Mouse (Mus musculus) forelimb bud, embryonic 11.5 days (tissue): ENCODE measurements at regions not wholly inside any gene's neighbourhood (a gene's known extent, or its start where the extent isn't known, plus 50 kb on each side); places are given as distances from the start of the nearest gene placed in this dataset.

Experiments used
- DNase-seq: peaks from one replicate; pipeline ENCODE4 v3.0.0-alpha.2; 2012; ENCODE audit warnings: low read depth, low spot score

DNA sequence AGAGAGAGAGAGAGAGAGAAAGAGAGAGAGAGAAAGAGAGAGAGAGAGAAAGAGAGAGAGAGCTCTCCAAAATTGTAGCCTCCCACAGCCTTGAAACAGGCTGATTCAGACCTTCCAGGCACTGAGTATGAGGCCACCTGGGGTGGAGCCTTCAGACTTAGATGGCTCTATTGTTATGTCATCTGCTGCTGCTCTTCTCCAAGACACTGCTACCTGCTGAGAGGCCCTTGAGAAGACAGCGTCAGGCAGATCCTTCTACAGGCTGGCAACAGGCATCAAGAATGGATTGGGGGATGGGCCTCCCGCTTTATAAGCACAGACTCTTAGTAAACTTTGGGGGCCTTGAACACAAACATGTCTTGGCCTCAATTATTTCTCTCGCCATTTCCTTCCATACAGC is 1340.9 kb upstream of the Adgrl3 start:
- no peak for DNase-seq

DNA sequence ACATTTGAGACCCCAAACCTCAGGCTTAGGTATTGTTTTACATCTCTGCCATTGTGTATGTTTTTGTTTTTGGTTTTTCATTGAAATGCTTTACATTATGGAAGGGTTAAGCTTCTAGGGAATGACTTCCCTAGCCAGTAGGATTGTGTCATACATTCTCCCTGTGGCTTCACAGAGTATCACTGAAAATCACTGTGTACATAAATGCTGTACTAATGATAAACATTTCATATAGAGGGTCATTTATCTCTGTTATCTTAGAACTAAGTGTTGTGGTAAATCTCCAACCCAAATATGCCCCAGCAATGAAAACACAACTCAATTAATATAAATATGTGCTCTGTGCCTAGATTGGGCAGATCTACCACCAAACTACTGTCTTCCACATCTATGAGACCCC is 1339.6 kb upstream of the Adgrl3 start:
- DNase-seq = no peak

DNA sequence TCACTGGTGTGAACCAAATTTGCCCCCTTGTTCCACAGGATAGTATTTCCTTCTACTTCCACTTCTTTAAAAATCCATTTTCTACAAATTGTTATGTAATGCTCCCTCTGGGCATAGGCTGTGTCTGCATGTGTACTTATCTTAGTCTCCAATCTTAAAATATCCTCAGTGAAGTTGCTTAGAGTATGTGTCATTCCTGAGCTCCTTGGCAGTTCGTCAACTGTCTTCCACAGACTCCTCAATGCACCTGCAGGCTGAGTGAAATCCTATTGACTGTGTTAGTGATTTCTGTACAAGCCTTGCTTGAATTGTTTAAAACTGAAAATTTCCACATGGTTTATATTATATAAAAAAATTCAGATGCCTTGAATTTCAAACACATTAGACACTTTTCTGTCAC is 1313.3 kb upstream of the Adgrl3 start:
- no peak for DNase-seq

DNA sequence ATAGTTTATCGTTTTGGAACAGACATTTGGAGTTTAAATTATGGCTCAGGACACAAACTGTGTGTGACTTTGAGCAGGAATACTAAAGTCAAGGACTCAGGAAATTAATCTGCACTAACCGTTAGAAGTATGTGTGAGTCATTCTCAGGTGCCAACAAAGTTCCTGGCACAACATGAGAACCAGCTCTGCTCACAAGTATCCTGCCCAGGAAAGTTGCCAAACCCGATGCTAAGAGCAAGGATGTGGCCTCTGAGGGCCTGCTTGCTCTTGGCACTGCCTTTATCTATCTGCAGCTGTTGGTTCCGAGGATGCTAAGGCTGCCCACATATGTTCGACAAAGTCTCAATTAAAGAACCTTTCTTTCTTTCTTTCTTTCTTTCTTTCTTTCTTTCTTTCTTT is 1285.1 kb upstream of the Adgrl3 start:
- DNase-seq = no peak

DNA sequence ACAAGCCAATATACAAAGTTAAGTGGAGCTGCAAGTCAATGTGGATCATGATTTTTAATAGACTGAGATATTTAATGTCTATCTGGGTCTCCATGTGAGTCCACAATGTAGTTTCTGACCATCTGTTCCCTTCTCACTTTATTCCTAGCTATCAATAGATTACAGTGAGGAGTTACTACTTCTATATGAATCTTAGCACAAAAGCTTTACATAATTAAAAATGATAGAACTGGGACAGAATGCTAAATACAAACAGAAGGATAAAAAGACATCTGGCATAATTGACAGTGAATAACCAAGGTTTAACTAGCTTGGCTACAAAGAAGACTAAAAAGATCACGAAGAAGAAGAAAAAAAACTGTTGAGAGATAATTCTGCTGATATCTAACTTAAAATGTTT is 1235.5 kb upstream of the Adgrl3 start:
- no peak for DNase-seq

DNA sequence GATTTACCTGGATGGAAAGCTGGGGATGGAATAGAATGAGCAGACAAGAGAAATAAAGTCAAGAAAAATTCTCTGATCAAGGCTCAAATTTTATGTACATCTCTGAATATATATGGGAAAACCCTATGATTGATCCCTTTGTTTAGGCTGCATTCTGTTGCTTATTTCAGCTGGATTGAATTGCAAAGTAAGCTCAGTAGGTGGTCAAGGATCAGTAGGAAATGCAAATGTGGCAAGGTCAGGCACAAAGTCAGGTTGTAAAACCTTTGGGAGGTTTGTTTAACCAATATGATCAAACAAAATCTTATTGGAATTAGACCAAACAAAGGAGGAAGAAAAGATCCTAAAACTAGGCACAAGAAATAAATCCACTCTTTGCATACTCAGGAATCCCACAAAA is 1193.4 kb upstream of the Adgrl3 start:
- DNase-seq = no peak

DNA sequence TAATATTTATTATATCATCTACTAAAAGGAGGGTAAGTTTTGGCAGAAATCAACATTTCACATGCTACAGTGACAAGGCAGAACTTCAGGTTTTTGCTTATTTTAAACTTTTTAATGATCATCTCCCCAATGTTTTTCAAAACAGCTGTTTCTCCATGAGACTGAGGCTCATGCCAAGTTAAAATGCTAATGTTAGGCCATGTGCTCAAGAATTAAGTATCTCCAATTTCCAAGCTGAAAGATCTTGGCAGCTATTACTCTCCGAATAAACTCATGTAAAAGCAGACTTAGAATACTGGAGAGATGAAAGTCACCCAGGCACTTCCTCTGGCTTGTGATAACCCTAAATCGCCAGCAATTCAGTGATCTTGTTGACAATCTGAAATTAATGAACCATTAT is 1173.5 kb upstream of the Adgrl3 start:
- no peak for DNase-seq

DNA sequence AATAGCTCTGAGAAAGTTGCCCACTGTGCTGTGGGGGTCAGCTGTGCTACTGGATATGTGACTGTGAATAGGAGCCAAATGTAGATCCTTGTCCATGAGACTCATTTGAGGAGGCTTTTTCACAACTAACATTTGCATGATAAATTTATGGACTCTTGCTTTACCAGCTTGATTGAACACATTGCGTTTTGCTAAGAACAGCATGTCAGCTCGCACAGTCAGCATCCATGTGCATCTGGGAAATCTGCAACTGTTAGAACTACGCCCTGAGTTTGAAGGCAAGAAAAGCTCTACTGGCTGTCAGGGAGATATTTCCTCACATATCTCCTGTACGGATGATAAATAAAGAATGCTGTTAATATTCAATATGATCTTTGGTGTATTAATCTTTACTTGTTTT is 1164.1 kb upstream of the Adgrl3 start:
- no peak for DNase-seq

DNA sequence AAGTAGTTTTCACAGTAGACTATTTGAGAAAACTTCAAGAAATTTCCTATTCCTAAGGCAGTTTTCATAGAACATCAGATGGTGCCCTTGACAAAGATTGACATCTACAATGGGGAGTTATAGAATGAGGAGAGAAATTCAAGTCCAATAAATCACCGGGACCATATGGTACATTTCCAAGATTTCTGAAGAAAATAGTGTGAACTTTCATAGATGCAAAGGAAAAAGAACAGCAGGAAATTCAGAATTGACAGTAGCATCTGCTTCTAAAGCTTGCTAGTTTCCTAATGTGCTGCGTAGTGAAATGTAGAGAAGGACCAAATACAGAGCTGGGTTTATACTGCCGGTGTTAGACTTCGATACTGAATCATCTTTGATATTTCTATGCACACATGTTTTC is 1119.2 kb upstream of the Adgrl3 start:
- DNase-seq = no peak

DNA sequence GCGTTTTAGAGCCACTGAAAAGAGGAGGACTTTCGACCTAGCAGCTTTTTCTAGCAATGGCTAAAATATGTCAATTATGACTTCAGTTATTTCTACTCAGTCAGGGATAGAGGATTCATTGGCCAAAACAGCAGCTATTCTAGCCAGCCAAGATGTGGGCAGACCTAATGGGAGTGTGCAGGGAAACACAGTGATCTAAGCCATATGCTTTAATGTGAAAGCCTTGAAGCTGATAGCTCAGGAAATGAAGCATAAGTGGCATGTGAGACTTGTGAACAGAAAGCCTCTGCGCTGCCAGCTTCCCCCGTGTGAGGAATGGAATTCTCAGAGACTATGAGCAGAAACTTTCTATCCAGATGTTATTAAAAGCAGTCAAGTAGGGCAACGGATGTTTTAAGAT is 1114.6 kb upstream of the Adgrl3 start:
- peak; percentile 73 for DNase-seq
